Mouse (Mus musculus) MEL (cell line): ENCODE data around the gene Btbd8. TPM values are rescaled to one million over a fixed set of nuclear protein-coding genes. Genes with fewer than 3 reads are reported as not detected.

Experiments used
- DNase-seq: peaks from one replicate; pipeline ENCODE4 v3.0.0; 2011; ENCODE audit warnings: low read depth, low spot score
- H3K27ac ChIP-seq: 2 replicates; pipeline ENCODE4 v1.5.1; 2012; ENCODE audit warnings: low read depth, mild to moderate bottlenecking, control low read depth, low read length, moderate library complexity; ENCODE audit not compliant: control insufficient read depth
- H3K27me3 ChIP-seq, 2 experiments: fragments of 150-350 bp in 1 of 2; sonication (generic) in 1 of 2; 2 replicates each; pipeline ENCODE4 v1.6.1; 2012; ENCODE audit warnings: low read length in 2 of 2, mild to moderate bottlenecking in 2 of 2, improper control_type of control experiment in 1 of 2, moderate library complexity in 1 of 2; ENCODE audit not compliant: insufficient read depth in 2 of 2, control insufficient read depth in 1 of 2
- H3K36me3 ChIP-seq, 2 experiments: 2 replicates each; pipeline ENCODE4 v1.6.1; 2012 to 2014; ENCODE audit warnings: low read length in 2 of 2, improper control_type of control experiment in 1 of 2, inconsistent platforms in 1 of 2, mild to moderate bottlenecking in 1 of 2; ENCODE audit not compliant: insufficient read depth in 2 of 2, control insufficient read depth in 1 of 2
- H3K4me1 ChIP-seq, 2 experiments: fragments of 150-350 bp in 1 of 2; sonication (generic) in 1 of 2; 2 replicates each; pipeline ENCODE4 v1.6.1; 2012; ENCODE audit warnings: low read length in 2 of 2, improper control_type of control experiment in 1 of 2, mild to moderate bottlenecking in 1 of 2; ENCODE audit not compliant: insufficient read depth in 2 of 2, control insufficient read depth in 1 of 2
- H3K4me3 ChIP-seq, 2 experiments: fragments of 150-350 bp in 1 of 2; sonication (generic) in 1 of 2; 2 replicates each; pipeline ENCODE4 v1.5.1; 2012; ENCODE audit warnings: low read depth in 2 of 2, low read length in 2 of 2, mild to moderate bottlenecking in 2 of 2, moderate library complexity in 2 of 2, control low read depth in 1 of 2, improper control_type of control experiment in 1 of 2; ENCODE audit not compliant: control insufficient read depth in 1 of 2, insufficient read depth in 1 of 2
- H3K79me2 ChIP-seq: 2 replicates; pipeline ENCODE4 v1.6.1; 2012; ENCODE audit warnings: mild to moderate bottlenecking, low read length, moderate library complexity; ENCODE audit not compliant: control insufficient read depth, poor library complexity, insufficient read depth
- H3K9ac ChIP-seq: 2 replicates; pipeline ENCODE4 v1.6.1; 2012; ENCODE audit warnings: low read depth, mild to moderate bottlenecking, control low read depth, low read length, moderate library complexity; ENCODE audit not compliant: control insufficient read depth, poor library complexity, severe bottlenecking
- H3K9me3 ChIP-seq: fragments of 150-350 bp; sonication (generic); replicated peaks from 2 replicates; pipeline ENCODE4 v1.6.1; 2012; ENCODE audit warnings: mild to moderate bottlenecking, low read length, improper control_type of control experiment, moderate library complexity; ENCODE audit not compliant: insufficient read depth
- BHLHE40 ChIP-seq: IDR thresholded peaks from 2 replicates; pipeline ENCODE4 v1.6.1; 2012; ENCODE audit warnings: low read depth, mild to moderate bottlenecking, inconsistent platforms, low read length, improper control_type of control experiment, borderline replicate concordance
- CTCF ChIP-seq, 3 experiments: IDR thresholded peaks in 2 of 3; conservative IDR thresholded peaks in 1 of 3; 2 replicates each; pipeline ENCODE4 v1.5.1; 2011 to 2012; ENCODE audit warnings: low read length in 3 of 3, low read depth in 2 of 3, mild to moderate bottlenecking in 2 of 3, improper control_type of control experiment in 1 of 3, inconsistent platforms in 1 of 3, mixed read lengths in 1 of 3, moderate library complexity in 1 of 3; ENCODE audit not compliant: control insufficient read depth in 1 of 3, insufficient read depth in 1 of 3, poor library complexity in 1 of 3, severe bottlenecking in 1 of 3
- ELF1 ChIP-seq: IDR thresholded peaks from 2 replicates; pipeline ENCODE4 v1.6.1; 2014; ENCODE audit warnings: low read depth, mild to moderate bottlenecking, inconsistent platforms, low read length, improper control_type of control experiment, moderate library complexity
- EP300 ChIP-seq, 2 experiments: IDR thresholded peaks; 2 replicates each; pipeline ENCODE4 v1.6.1; 2011; ENCODE audit warnings: improper control_type of control experiment in 2 of 2, low read length in 2 of 2, low read depth in 1 of 2, mild to moderate bottlenecking in 1 of 2
- GABPA ChIP-seq: IDR thresholded peaks from 2 replicates; pipeline ENCODE4 v1.6.1; 2012; ENCODE audit warnings: low read depth, mild to moderate bottlenecking, inconsistent platforms, low read length, improper control_type of control experiment, moderate library complexity
- HCFC1 ChIP-seq: IDR thresholded peaks from 2 replicates; pipeline ENCODE4 v1.6.1; 2012; ENCODE audit warnings: low read depth, mild to moderate bottlenecking, inconsistent platforms, low read length, improper control_type of control experiment, moderate library complexity
- MAX ChIP-seq: IDR thresholded peaks from 2 replicates; pipeline ENCODE4 v1.6.1; 2011; ENCODE audit warnings: low read length, improper control_type of control experiment
- MAZ ChIP-seq: IDR thresholded peaks from 2 replicates; pipeline ENCODE4 v1.6.1; 2012; ENCODE audit warnings: low read depth, mild to moderate bottlenecking, inconsistent platforms, low read length, improper control_type of control experiment
- RAD21 ChIP-seq: IDR thresholded peaks from 2 replicates; pipeline ENCODE4 v1.6.1; 2011; ENCODE audit warnings: mild to moderate bottlenecking, low read depth, low read length, improper control_type of control experiment
- TBP ChIP-seq: IDR thresholded peaks from 2 replicates; pipeline ENCODE4 v1.8.0; 2011; ENCODE audit warnings: low read depth, low read length, improper control_type of control experiment
- UBTF ChIP-seq: IDR thresholded peaks from 2 replicates; pipeline ENCODE4 v1.6.1; 2012; ENCODE audit warnings: low read depth, mild to moderate bottlenecking, inconsistent platforms, low read length, improper control_type of control experiment, moderate library complexity, borderline replicate concordance; ENCODE audit not compliant: insufficient read depth
- USF2 ChIP-seq, 2 experiments: IDR thresholded peaks; 2 replicates each; pipeline ENCODE4 v1.6.1; 2011 to 2012; ENCODE audit warnings: improper control_type of control experiment in 2 of 2, low read length in 2 of 2, borderline replicate concordance in 1 of 2, inconsistent platforms in 1 of 2, low read depth in 1 of 2, mild to moderate bottlenecking in 1 of 2; ENCODE audit not compliant: insufficient read depth in 1 of 2
- ZKSCAN1 ChIP-seq: IDR thresholded peaks from 2 replicates; pipeline ENCODE4 v1.6.1; 2012; ENCODE audit warnings: low read depth, mild to moderate bottlenecking, inconsistent platforms, low read length, improper control_type of control experiment, moderate library complexity
- ZMIZ1 ChIP-seq: IDR thresholded peaks from 2 replicates; pipeline ENCODE4 v1.6.1; 2012; ENCODE audit warnings: low read depth, mild to moderate bottlenecking, inconsistent platforms, low read length, improper control_type of control experiment, moderate library complexity
- polyA plus RNA-seq, 2 experiments: library from polyadenylated mRNA; stranded (reverse) in 1 of 2; unstranded in 1 of 2; fragments of >175 nt in 1 of 2; fragments of >200 nt in 1 of 2; gene quantifications; 2 replicates each; pipeline versions ENCODE4 v1.2.1 to v1.2.4; 2012; ENCODE audit warnings: low replicate concordance in 2 of 2, low read depth in 1 of 2; ENCODE audit not compliant: insufficient read length in 2 of 2, insufficient read depth in 1 of 2, missing spikeins in 1 of 2
- total RNA-seq: library from RNA; depleted of rRNA; stranded (reverse); fragments of 300-350 nt; gene quantifications from 2 replicates; pipeline ENCODE4 v1.2.3, GENCODE M21; 2012

Gene Btbd8
- total and polyA plus RNA-seq, 3 experiments, result 1.6 to 2.4 TPM; not detected in 1

DNA sequence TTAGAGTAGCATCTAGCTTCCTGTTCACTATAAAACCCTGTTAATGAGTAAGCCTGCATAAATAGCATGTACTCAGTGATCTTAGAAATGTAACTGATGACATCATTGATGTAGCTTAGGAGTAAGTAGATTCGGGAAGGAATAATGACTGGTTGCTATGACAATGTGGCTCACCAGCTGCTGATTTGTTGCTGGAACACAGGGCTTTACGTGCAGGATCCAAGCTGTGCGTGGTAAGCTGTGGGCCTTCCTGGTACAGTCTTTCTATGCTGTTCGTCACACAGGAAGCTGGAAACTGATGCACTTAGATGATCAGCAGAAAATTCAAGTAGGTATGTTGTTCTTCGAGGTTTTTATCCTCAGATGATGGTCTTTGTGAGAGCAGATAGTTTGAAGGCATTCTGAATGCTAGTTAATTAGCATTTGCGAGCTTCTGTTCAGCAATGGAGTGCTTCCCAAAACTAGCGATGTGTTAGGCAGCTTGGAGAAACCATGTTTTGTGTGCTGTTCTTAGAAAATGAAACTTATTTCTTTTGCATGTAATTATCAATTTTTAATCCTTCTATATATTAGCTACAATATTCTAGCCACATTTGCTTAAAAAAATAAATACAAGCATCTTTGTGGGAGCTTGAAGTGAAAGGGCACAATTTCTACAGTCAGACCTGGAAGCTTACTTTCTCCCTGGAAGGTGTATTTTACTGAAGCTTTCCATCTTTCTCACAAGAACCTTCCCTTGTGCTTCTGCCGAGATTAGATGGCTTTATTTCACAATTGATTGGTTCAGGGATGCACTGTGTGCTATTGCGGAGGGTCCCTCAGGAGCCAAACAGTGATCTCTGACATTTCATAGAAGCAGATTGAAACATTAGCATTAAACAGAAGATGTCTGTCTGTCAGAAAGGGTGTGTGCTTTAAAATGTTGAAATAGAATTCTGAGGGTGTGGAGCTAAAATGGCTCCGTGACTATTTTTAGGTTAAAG is 60.0 kb downstream of the Btbd8 start:
- Histone ChIP-seq H3K36me3 (no peaks in the 10 kb centered on the region), H3K79me2 (no peaks in the 10 kb centered on the region), H3K27me3 (no peaks in the 10 kb centered on the region), H3K4me1 (peaks cover 0 to 3% of the 10 kb centered on the region in 2 experiments; a peak in 1 of 4 replicates), H3K27ac (no peak overlapping the region), H3K4me3 (no peak overlapping the region), H3K9me3 (no peaks in the 10 kb centered on the region), H3K9ac (no peak overlapping the region)
- no peak for TF ChIP-seq TBP
- TF ChIP-seq HCFC1, result no peak
- no peak for DNase-seq

DNA sequence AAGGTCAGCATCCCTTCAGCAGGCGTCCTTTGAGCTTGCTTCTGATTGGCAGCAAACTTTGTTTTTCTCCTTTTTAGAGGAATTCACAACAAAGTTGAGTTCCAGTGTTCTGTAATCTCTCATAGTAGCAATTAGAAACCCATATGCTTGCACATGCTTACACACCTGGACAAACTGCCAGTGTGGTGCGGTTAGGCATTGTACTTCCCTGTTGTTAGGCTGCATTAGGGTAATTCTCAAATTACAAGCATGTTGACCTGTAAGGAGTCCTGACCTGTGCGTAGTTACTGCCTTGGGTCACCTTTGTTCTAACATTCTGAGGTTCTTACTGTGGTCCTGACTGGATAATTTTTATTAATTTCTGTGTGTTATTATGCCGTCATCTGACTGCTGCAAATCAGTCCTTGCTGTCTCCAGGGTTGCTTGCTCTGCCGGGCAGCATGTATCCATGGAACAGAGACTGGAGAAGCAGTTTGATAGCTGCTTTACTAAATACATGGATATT is 61.1 kb downstream of the Btbd8 start:
- DNase-seq, result no peak
- no peak for TF ChIP-seq MAX
- no peak for TF ChIP-seq UBTF
- TF ChIP-seq USF2 (IDR thresholded peaks at IDR 0.05; ENCODE audit: borderline replicate concordance in 1 of 2, insufficient read depth in 1 of 2, low read depth in 1 of 2, low read length in 2 of 2), result no peak
- no peak for TF ChIP-seq RAD21
- TF ChIP-seq EP300 (IDR thresholded peaks at IDR 0.05; ENCODE audit: low read depth in 1 of 2, low read length in 2 of 2), result no peak
- TF ChIP-seq BHLHE40, result no peak
- H3K27ac ChIP-seq, result no peak overlapping the region

DNA sequence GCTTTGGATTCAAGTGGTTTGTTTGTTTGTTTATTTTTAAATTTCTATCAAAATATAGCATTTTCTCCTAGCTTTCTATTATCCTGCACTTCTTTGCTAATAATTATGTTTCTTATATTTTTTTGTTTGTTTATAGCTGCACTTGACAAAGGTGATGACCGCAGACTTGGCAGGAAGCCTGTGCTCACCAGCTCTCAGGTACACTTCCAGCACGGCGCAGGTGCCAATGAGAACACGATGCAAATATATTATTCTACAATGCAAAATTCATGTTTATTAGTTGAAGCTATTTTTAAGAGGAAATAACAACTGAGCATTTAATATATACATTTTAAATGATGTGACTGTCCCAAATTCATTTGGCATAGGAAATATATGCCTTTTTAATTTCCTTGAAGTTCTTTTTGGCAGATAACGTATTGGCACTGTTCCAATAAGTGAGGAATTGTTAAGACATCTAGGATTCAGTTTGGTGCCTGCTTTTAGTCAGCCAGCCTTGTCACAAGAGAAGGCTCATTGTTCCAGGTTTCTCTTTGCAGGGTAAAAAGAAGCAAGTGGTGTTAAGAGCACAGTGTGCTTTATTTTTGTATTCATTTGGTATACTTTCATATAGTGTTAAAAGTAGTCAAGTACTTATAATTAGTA is 62.2 kb downstream of the Btbd8 start:
- DNase-seq, result no peak
- no peaks in the 10 kb centered on the region for H3K27me3 ChIP-seq
- H3K27ac ChIP-seq, result no peak overlapping the region
- no peaks in the 10 kb centered on the region for H3K36me3 ChIP-seq
- no peak for TF ChIP-seq ZMIZ1
- TF ChIP-seq MAZ, result no peak
- TF ChIP-seq HCFC1, result no peak
- TF ChIP-seq ZKSCAN1, result no peak
- no peak for TF ChIP-seq EP300 (IDR thresholded peaks at IDR 0.05; ENCODE audit: low read depth in 1 of 2, low read length in 2 of 2)
- no peak for TF ChIP-seq CTCF (IDR thresholded peaks at IDR 0.05 in 2 of 3, conservative IDR thresholded peaks at IDR 0.05 in 1 of 3; ENCODE audit: control insufficient read depth in 1 of 3, insufficient read depth in 1 of 3, low read depth in 2 of 3, low read length in 3 of 3, poor library complexity in 1 of 3, severe bottlenecking in 1 of 3)
- no peak for TF ChIP-seq ELF1
- no peak for TF ChIP-seq TBP
- TF ChIP-seq GABPA, result no peak
- TF ChIP-seq, all 39 proteins: peak for 0
- no peaks in the 10 kb centered on the region for H3K4me1 ChIP-seq
- H3K4me3 ChIP-seq, result no peak overlapping the region
- no peaks in the 10 kb centered on the region for H3K79me2 ChIP-seq
- no peak overlapping the region for H3K9ac ChIP-seq
- H3K9me3 ChIP-seq, result no peaks in the 10 kb centered on the region

More for the DNA sequence above, 61.1 kb downstream of the Btbd8 start:
- Histone ChIP-seq H3K9ac (no peak overlapping the region), H3K4me1 (no peaks in the 10 kb centered on the region), H3K79me2 (no peaks in the 10 kb centered on the region), H3K36me3 (no peaks in the 10 kb centered on the region), H3K9me3 (no peaks in the 10 kb centered on the region), H3K4me3 (no peak overlapping the region), H3K27me3 (no peaks in the 10 kb centered on the region)
